Mouse (Mus musculus): ENCODE results near the gene Hmgb1.

Hmgb1 gene

GRCm38 (mm10) chr5:149100091-149100490, 84.2 kb downstream of the Hmgb1 start:
- no peak for DNase-seq (ENCODE audit: low spot score)

- no peak for DNase-seq (ENCODE audit: low spot score)
Observed at GRCm38 (mm10) chr5:149099009-149099408, 85.3 kb downstream of the Hmgb1 start.

GRCm38 (mm10) chr5:149097841-149098240, 86.4 kb downstream of the Hmgb1 start:
- DNase-seq (ENCODE audit: low spot score): no peak

GRCm38 (mm10) chr5:149096284-149096683, 88.0 kb downstream of the Hmgb1 start:
- no peak for DNase-seq (ENCODE audit: low spot score)

- DNase-seq (ENCODE audit: low spot score): no peak
Observed at GRCm38 (mm10) chr5:149092926-149093325, 91.4 kb downstream of the Hmgb1 start.

GRCm38 (mm10) chr5:149092526-149092925, 91.8 kb downstream of the Hmgb1 start:
- DNase-seq (ENCODE audit: low spot score): no peak

GRCm38 (mm10) chr5:149091256-149091655, 93.0 kb downstream of the Hmgb1 start:
- DNase-seq (ENCODE audit: low spot score): no peak

GRCm38 (mm10) chr5:149089860-149090259, 94.4 kb downstream of the Hmgb1 start:
- no peak for DNase-seq (ENCODE audit: low spot score)

GRCm38 (mm10) chr5:149089456-149089855, 94.8 kb downstream of the Hmgb1 start:
- DNase-seq (ENCODE audit: low spot score): no peak

GRCm38 (mm10) chr5:149088891-149089290, 95.4 kb downstream of the Hmgb1 start:
- peak; percentile 11 for DNase-seq (ENCODE audit: low spot score)

- DNase-seq (ENCODE audit: low spot score): no peak
Observed at GRCm38 (mm10) chr5:149088149-149088548, 96.1 kb downstream of the Hmgb1 start.

- DNase-seq (ENCODE audit: low spot score): no peak
Observed at GRCm38 (mm10) chr5:149086382-149087244, 97.7 kb downstream of the Hmgb1 start.

- no peak for DNase-seq (ENCODE audit: low spot score)
Observed at GRCm38 (mm10) chr5:149080466-149080865, 103.8 kb downstream of the Hmgb1 start.

- no peak for DNase-seq (ENCODE audit: low spot score)
Observed at GRCm38 (mm10) chr5:149079758-149080150, 104.5 kb downstream of the Hmgb1 start.

GRCm38 (mm10) chr5:149079018-149079757, 105.1 kb downstream of the Hmgb1 start:
- no peak for DNase-seq (ENCODE audit: low spot score)

GRCm38 (mm10) chr5:149077136-149077535, 107.2 kb downstream of the Hmgb1 start:
- no peak for DNase-seq (ENCODE audit: low spot score)

GRCm38 (mm10) chr5:149071546-149071945, 112.7 kb downstream of the Hmgb1 start:
- no peak for DNase-seq (ENCODE audit: low spot score)

GRCm38 (mm10) chr5:149068745-149069144, 115.5 kb downstream of the Hmgb1 start:
- no peak for DNase-seq (ENCODE audit: low spot score)

GRCm38 (mm10) chr5:149068247-149068740, 116.0 kb downstream of the Hmgb1 start:
- no peak for DNase-seq (ENCODE audit: low spot score)

GRCm38 (mm10) chr5:149067501-149067961, 116.8 kb downstream of the Hmgb1 start:
- no peak for DNase-seq (ENCODE audit: low spot score)

GRCm38 (mm10) chr5:149062833-149063232, 121.5 kb downstream of the Hmgb1 start:
- no peak for DNase-seq (ENCODE audit: low spot score)

- DNase-seq (ENCODE audit: low spot score): no peak
Observed at GRCm38 (mm10) chr5:149053352-149054168, 130.7 kb downstream of the Hmgb1 start.
